Mouse (Mus musculus): ENCODE measurements around the gene Dnajb12.

Dnajb12 gene

DNA sequence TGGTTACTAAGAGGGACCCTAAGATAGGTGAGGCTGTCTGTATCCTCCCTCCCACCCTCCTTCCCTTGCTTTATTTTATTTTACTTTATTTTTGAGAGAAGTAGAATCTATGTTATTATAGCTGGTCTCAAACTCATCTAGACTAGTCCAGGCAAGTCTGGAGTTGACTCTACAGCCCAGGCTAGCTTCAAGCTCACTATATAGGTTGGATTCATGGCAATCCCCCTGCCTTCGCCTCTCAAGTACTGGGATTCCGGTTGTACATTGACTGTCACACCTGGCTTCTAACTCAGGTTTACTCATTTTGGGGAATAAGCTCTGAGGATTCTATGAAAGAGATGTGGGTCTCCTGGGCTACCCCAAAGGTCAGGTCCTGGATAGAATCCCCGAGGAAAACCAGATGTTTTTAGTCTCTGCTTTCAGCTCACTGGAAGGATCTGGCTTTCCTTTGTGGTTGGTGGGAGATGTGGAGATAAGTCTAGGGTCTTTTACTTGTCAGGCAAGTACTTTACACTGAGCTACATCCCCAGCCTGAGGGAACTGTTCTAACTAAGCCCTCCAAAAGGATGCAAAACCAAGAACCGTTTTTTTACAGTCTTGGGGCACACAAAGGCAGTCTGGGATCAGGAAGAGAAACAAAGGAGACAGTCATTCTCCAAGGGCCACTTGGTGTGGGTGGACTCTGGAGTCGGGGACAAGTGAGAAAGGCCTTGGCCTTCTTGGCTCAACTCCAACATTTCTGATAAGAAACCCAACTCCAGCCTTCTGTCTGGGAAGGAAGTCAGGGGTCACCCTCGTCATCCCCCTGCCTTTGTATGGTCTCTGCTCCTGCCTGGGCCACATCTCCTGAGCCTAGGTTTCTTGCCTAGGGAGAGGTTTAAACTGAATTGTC lies 69.3 kb downstream of the Dnajb12 start:
- no peak for DNase-seq (ENCODE audit: low spot score in 2 of 2)

Measured in frontal cortex, postnatal 25 days (tissue).